Mouse (Mus musculus) kidney, adult 2 months (tissue): ENCODE measurements around the gene Eif4g1.

Experiments used
- CTCF ChIP-seq: fragments of 200-500 bp; conservative IDR thresholded peaks from 2 replicates; pipeline ENCODE4 v1.5.1; 2011; ENCODE audit warnings: low read depth, mild to moderate bottlenecking, control low read depth, low read length, moderate library complexity, mixed read lengths; ENCODE audit not compliant: insufficient read depth, insufficient read length
- POLR2A ChIP-seq: fragments of 200-500 bp; IDR thresholded peaks from one replicate; pipeline ENCODE4 v1.6.1; 2011; ENCODE audit warnings: low read depth, low read length, control low read depth

DNA sequence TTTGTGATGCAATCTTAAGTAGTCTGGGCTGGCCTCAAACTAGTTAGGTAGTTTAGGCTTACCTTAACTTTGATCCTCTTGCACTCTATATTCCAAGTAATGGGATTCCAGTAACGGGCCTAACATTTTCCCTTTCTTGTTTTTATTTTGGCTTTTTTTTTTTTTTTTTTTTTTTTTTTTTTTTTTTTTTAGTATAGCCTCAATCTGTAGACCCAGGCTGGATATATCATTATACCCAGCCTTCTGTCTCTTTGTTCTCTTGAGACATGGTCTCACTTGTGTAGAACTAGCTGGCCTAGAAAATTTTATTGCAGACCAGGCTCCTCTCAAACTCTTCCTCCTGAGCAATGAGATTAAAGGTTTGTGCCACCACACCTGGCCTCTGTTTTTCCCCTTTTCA lies 23.5 kb downstream of the Eif4g1 start:
- no peak for TF ChIP-seq CTCF
- no peak for TF ChIP-seq POLR2A
